Mouse (Mus musculus) CH12.LX (cell line): ENCODE measurements around the gene Dlgap1. TPM values are rescaled to one million over a fixed set of nuclear protein-coding genes. Genes with fewer than 3 reads are reported as not detected.

ENCODE experiments used
- DNase-seq: peaks from one replicate; pipeline ENCODE4 v3.0.0-alpha.2; 2013; ENCODE audit errors: extremely low read depth
- H3K27ac ChIP-seq: 2 replicates; pipeline ENCODE4 v1.5.1; 2012; ENCODE audit warnings: low read depth, mild to moderate bottlenecking, control low read depth, moderate library complexity; ENCODE audit not compliant: insufficient read depth
- H3K27me3 ChIP-seq: replicated peaks from 2 replicates; pipeline ENCODE3; 2012; ENCODE audit warnings: inconsistent platforms
- H3K36me3 ChIP-seq, 2 experiments: replicated peaks in 1 of 2; 2 replicates each; pipeline versions ENCODE3 to v1.6.1; 2012; ENCODE audit warnings: inconsistent platforms in 1 of 2, low read length in 1 of 2, mild to moderate bottlenecking in 1 of 2, mixed read lengths in 1 of 2, moderate library complexity in 1 of 2; ENCODE audit not compliant: control insufficient read depth in 1 of 2, insufficient read depth in 1 of 2
- H3K4me1 ChIP-seq, 2 experiments: 2 replicates each; pipeline ENCODE4 v1.6.1; 2012; ENCODE audit warnings: inconsistent platforms in 1 of 2, moderate library complexity in 1 of 2; ENCODE audit not compliant: insufficient read depth in 2 of 2, control insufficient read depth in 1 of 2
- H3K4me2 ChIP-seq: 2 replicates; pipeline ENCODE4 v1.6.1; 2012; ENCODE audit warnings: low read depth, mild to moderate bottlenecking, control low read depth; ENCODE audit not compliant: poor library complexity, insufficient read depth, severe bottlenecking
- H3K4me3 ChIP-seq, 3 experiments: fragments of 150-350 bp in 1 of 3; sonication (generic) in 1 of 3; replicated peaks in 1 of 3; 2 replicates each; pipeline versions ENCODE3 to v1.5.1; 2011 to 2012; ENCODE audit warnings: low read depth in 2 of 3, low read length in 2 of 3, mild to moderate bottlenecking in 2 of 3, moderate library complexity in 2 of 3, control low read depth in 1 of 3, improper control_type of control experiment in 1 of 3, inconsistent platforms in 1 of 3, mixed read lengths in 1 of 3; ENCODE audit not compliant: poor library complexity in 1 of 3
- H3K79me2 ChIP-seq: replicated peaks from 2 replicates; pipeline ENCODE4 v1.6.1; 2012; ENCODE audit warnings: mild to moderate bottlenecking, moderate library complexity; ENCODE audit not compliant: control insufficient read depth, poor library complexity, insufficient read depth, severe bottlenecking; ENCODE audit errors: extremely low read depth
- H3K9ac ChIP-seq: 2 replicates; pipeline ENCODE4 v1.6.1; 2012; ENCODE audit warnings: low read depth, mild to moderate bottlenecking, control low read depth, moderate library complexity; ENCODE audit not compliant: insufficient read depth
- H3K9me3 ChIP-seq: replicated peaks from 2 replicates; pipeline ENCODE3; 2012; ENCODE audit warnings: low read length, inconsistent platforms, mixed read lengths
- CHD1 ChIP-seq: IDR thresholded peaks from 2 replicates; pipeline ENCODE4 v1.6.1; 2012; ENCODE audit warnings: low read depth, low read length, improper control_type of control experiment, inconsistent platforms
- ETS1 ChIP-seq: conservative IDR thresholded peaks from 2 replicates; pipeline ENCODE4 v1.6.1; 2012; ENCODE audit warnings: low read depth, mild to moderate bottlenecking, inconsistent platforms, low read length, improper control_type of control experiment, moderate library complexity
- GABPA ChIP-seq: IDR thresholded peaks from 2 replicates; pipeline ENCODE4 v1.6.1; 2012; ENCODE audit warnings: low read depth, low read length, improper control_type of control experiment, inconsistent platforms; ENCODE audit not compliant: insufficient replicate concordance
- HCFC1 ChIP-seq: IDR thresholded peaks from 2 replicates; pipeline ENCODE4 v1.6.1; 2012; ENCODE audit warnings: low read depth, mild to moderate bottlenecking, inconsistent platforms, low read length, improper control_type of control experiment
- MAZ ChIP-seq: IDR thresholded peaks from 2 replicates; pipeline ENCODE4 v1.6.1; 2012; ENCODE audit warnings: low read depth, mild to moderate bottlenecking, inconsistent platforms, low read length, improper control_type of control experiment, moderate library complexity
- MXI1 ChIP-seq: IDR thresholded peaks from 2 replicates; pipeline ENCODE4 v1.6.1; 2011; ENCODE audit warnings: mild to moderate bottlenecking, low read depth, low read length, improper control_type of control experiment
- MYC ChIP-seq: IDR thresholded peaks from 2 replicates; pipeline ENCODE4 v1.6.1; 2011; ENCODE audit warnings: low read depth, mild to moderate bottlenecking, improper control_type of control experiment, low read length
- NELFE ChIP-seq: IDR thresholded peaks from 2 replicates; pipeline ENCODE4 v1.6.1; 2011; ENCODE audit warnings: low read depth, low read length, improper control_type of control experiment
- NRF1 ChIP-seq: IDR thresholded peaks from 2 replicates; pipeline ENCODE4 v1.6.1; 2014; ENCODE audit warnings: low read depth, mild to moderate bottlenecking, inconsistent platforms, low read length, improper control_type of control experiment, moderate library complexity
- POLR2A ChIP-seq: IDR thresholded peaks from 2 replicates; pipeline ENCODE4 v1.6.1; 2011; ENCODE audit warnings: low read depth, mild to moderate bottlenecking, improper control_type of control experiment, low read length
- RCOR1 ChIP-seq: conservative IDR thresholded peaks from 2 replicates; pipeline ENCODE4 v1.6.1; 2012; ENCODE audit warnings: low read depth, mild to moderate bottlenecking, inconsistent platforms, low read length, improper control_type of control experiment
- SMC3 ChIP-seq: IDR thresholded peaks from 2 replicates; pipeline ENCODE4 v1.6.1; 2011; ENCODE audit warnings: low read depth, low read length, improper control_type of control experiment
- USF1 ChIP-seq: IDR thresholded peaks from 2 replicates; pipeline ENCODE4 v1.6.1; 2014; ENCODE audit warnings: low read depth, mild to moderate bottlenecking, inconsistent platforms, low read length, improper control_type of control experiment
- ZKSCAN1 ChIP-seq: IDR thresholded peaks from 2 replicates; pipeline ENCODE4 v1.6.1; 2012; ENCODE audit warnings: low read depth, inconsistent platforms, low read length, improper control_type of control experiment, borderline replicate concordance
- ZNF384 ChIP-seq: IDR thresholded peaks from 2 replicates; pipeline ENCODE4 v1.6.1; 2012; ENCODE audit warnings: low read depth, low read length, improper control_type of control experiment, inconsistent platforms
- dilution Hi-C: fragments of 300-500 bp; cut with MboI; formaldehyde crosslinking; loops from 2 replicates; pipeline ENCODE4 v1.14.3; 2020; ENCODE audit warnings: low sequenced_read_pairs; ENCODE audit not compliant: extremely low pct_unique_long_range_greater_than_20kb, extremely low pct_ligation_motif_present
- in situ Hi-C: fragments of 300-500 bp; cut with MboI; formaldehyde crosslinking; loops from 3 replicates; pipeline ENCODE4 v1.14.3; 2019; ENCODE audit warnings: low sequenced_read_pairs, low pct_ligation_motif_present, low pct_unique_long_range_greater_than_20kb, mixed read lengths
- polyA plus RNA-seq: library from polyadenylated mRNA; unstranded; fragments of >175 nt; gene quantifications from 2 replicates; pipeline ENCODE4 v1.2.1, GENCODE M21; 2012; ENCODE audit warnings: low read depth; ENCODE audit not compliant: insufficient read length
- total RNA-seq, 2 experiments: library from RNA; depleted of rRNA; stranded (reverse); fragments of 300-350 nt in 1 of 2; fragments of >200 nt in 1 of 2; gene quantifications; 2 replicates each; pipeline ENCODE4 v1.2.3; 2012 to 2014

The Dlgap1 gene
- total and polyA plus RNA-seq, 3 experiments = 0.51 to 2.7 (median 1.2) TPM

DNA sequence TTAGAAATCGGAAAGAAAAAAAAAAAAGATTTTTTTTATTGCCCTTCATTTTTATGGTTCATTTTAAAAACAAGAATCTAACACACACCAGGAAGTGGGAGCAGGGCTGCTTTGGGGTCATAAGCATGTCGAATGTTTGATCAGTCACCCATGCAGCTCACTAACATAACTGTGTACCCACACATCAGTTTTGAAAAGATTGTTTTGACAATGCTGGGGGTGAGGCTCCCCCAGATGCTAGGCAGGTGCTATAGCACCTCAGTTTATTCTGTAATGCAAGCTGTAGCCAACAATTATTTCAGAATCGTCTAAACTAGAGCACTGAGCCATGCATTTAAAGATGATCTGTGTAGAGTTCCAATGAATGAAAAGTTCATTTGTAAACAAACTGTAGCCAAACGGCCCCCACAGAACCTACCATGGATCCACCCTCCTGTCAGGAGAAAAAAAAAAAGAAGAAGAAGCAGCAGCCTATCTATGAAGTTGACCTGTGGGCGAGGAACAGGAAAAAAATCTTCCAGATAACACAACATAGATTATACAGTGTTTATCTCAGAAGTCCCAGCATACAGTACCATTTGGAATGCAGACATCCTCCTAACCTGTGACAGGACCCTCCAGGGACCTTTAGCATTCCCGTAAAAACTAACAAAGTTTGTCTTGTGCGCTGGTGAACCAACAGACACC, 780.2 kb downstream of the Dlgap1 start:
- H3K27ac ChIP-seq = no peak overlapping the region
- no peak for DNase-seq
- in situ Hi-C loops (loop anchor here (10.0 kb wide), 1 partner anchor 216 kb away; no protein-coding TSS in a partner anchor), dilution Hi-C loops (no loop called here)
- H3K27me3 ChIP-seq = no peaks in the 10 kb centered on the region
- no peak overlapping the region for H3K4me2 ChIP-seq
- no peak overlapping the region for H3K9ac ChIP-seq
- peaks cover 2 to 37% of the 10 kb centered on the region in 2 experiments; a peak in 3 of 4 replicates for H3K4me1 ChIP-seq
- H3K36me3 ChIP-seq = no peaks in the 10 kb centered on the region
- H3K4me3 ChIP-seq = no peak overlapping the region
- H3K9me3 ChIP-seq = no peaks in the 10 kb centered on the region
- TF ChIP-seq POLR2A = no peak
- TF ChIP-seq ETS1 = no peak
- no peaks in the 10 kb centered on the region for H3K79me2 ChIP-seq

- Histone ChIP-seq H3K9me3 (no peaks in the 10 kb centered on the region), H3K4me1 (peaks cover 2 to 45% of the 10 kb centered on the region in 2 experiments; a peak in 3 of 4 replicates), H3K4me2 (no peak overlapping the region), H3K9ac (no peak overlapping the region), H3K4me3 (no peak overlapping the region), H3K27me3 (no peaks in the 10 kb centered on the region), H3K36me3 (no peaks in the 10 kb centered on the region), H3K27ac (no peak overlapping the region), H3K79me2 (no peaks in the 10 kb centered on the region)
- in situ Hi-C loops = loop anchor here (10.0 kb wide), 1 partner anchor 194 kb away; no protein-coding TSS in a partner anchor
- no peak for DNase-seq
- dilution Hi-C loops = no loop called here
- no peak for TF ChIP-seq SMC3
- TF ChIP-seq CHD1 = no peak
- TF ChIP-seq HCFC1 = no peak
- no peak for TF ChIP-seq RCOR1
- no peak for TF ChIP-seq NRF1
- no peak for TF ChIP-seq NELFE
- no peak for TF ChIP-seq USF1
- no peak for TF ChIP-seq MAZ
- TF ChIP-seq MYC = no peak
- no peak for TF ChIP-seq ZNF384
- no peak for TF ChIP-seq MXI1
- no peak for TF ChIP-seq ZKSCAN1
- no peak for TF ChIP-seq GABPA
Observed at GRCm38 (mm10) chr17:70750236-70751160, 781.6 kb downstream of the Dlgap1 start.
